Mouse (Mus musculus): ENCODE results near the gene Glt1d1. TPM values are rescaled to one million over a fixed set of nuclear protein-coding genes. Genes with fewer than 3 reads are reported as not detected.

Gene Glt1d1
- polyA plus RNA-seq, 1 experiment, result 2.5 TPM

DNA sequence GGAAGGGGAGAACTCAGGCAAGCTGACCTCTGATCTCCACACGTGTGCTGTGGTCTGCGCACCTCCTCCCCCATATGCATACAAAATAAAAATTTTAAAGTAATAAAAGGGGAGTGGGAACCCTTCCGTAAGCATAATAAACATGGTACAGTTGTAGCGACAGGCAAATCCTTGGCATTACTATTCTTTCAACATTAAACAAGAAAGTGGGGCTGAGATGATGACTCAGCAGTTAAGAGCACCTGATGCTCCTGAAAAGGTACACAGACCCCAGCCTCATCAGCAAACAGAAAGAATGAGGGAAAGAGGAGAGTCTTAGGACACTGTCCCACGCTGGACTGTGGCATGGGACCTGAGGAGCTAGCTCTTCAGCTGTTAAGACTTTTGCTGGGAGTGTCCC, 29.1 kb upstream of the Glt1d1 start:
- 89% methylated on average over 5 of the region's 5 CpGs for WGBS
- Histone ChIP-seq H3K27me3 (replicated peaks; ENCODE audit: control insufficient read depth, insufficient read depth, low read length) (no peaks in the 10 kb centered on the region), H3K4me3 (ENCODE audit: insufficient read depth, low read depth, low read length) (no peak overlapping the region), H3K4me1 (ENCODE audit: control insufficient read depth, insufficient read depth, low read length) (no peaks in the 10 kb centered on the region), H3K27ac (ENCODE audit: insufficient read depth, low read depth, low read length) (no peak overlapping the region), H3K36me3 (ENCODE audit: control insufficient read depth, insufficient read depth, low read length) (peaks cover 3% of the 10 kb centered on the region)
- TF ChIP-seq CTCF (conservative IDR thresholded peaks at IDR 0.05; ENCODE audit: insufficient read depth, insufficient read length, low read depth, low read length) (no peak), POLR2A (IDR thresholded peaks at IDR 0.05; ENCODE audit: low read depth, low read length) (no peak)
- no peak for DNase-seq

DNA sequence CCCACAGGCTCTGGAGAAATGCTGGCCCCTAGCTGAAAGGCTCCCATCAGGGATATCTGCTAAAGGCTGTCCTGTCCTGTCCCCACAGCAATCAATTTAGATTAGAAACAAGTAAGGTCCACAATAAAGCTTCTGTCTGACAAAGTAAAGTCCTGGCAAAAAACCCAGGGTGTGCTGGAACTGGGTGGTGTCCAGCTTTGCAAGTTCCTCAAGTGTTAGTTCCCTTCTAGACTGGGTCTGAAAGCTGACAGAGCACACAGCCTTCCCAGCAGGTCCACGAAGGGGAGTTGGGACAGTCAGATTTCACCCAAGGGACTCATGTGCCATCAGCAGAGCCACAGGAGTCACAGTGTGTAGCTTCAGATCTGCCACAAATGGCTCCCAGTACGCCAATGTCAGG, 24.6 kb upstream of the Glt1d1 start:
- TF ChIP-seq CTCF (conservative IDR thresholded peaks at IDR 0.05; ENCODE audit: insufficient read depth, insufficient read length, low read depth, low read length), result no peak
- no peak for TF ChIP-seq POLR2A (IDR thresholded peaks at IDR 0.05; ENCODE audit: low read depth, low read length)
- Histone ChIP-seq H3K27ac (ENCODE audit: insufficient read depth, low read depth, low read length) (no peak overlapping the region), H3K4me3 (ENCODE audit: insufficient read depth, low read depth, low read length) (no peak overlapping the region), H3K27me3 (replicated peaks; ENCODE audit: control insufficient read depth, insufficient read depth, low read length) (no peaks in the 10 kb centered on the region), H3K4me1 (ENCODE audit: control insufficient read depth, insufficient read depth, low read length) (peaks cover 16% of the 10 kb centered on the region), H3K36me3 (ENCODE audit: control insufficient read depth, insufficient read depth, low read length) (0 out of 2 replicates have a peak, but pooled peaks cover 1% of the 10 kb centered on the region)
- 85% methylated on average over 2 of the region's 2 CpGs for WGBS
- no peak for DNase-seq

DNA sequence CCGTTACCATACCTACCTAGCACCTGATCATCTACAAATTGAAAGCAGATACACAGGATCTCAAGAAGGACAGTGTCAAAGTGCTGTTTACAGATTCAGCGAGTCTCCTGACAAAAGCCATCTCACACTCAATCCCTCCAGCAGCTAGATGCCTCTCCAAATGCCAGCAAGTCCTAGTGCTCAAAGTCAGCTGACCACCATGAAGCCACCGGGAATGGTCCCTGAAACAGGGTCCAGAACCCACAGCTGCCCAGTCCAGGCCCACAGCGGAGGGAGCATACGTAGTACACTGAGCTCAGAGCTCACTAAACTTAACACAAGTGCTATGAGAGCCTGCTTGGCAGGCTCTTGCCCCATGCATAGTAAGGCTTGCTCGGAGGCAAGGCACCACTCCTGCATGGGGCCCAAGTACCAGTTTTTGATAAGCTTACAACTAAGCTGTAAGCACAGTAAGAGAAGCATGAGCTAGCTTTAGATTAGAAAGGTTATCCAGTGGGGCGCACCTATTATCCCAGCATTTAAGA, 22.8 kb upstream of the Glt1d1 start:
- Histone ChIP-seq H3K4me3 (ENCODE audit: insufficient read depth, low read depth, low read length) (no peak overlapping the region), H3K27ac (ENCODE audit: insufficient read depth, low read depth, low read length) (no peak overlapping the region), H3K4me1 (ENCODE audit: control insufficient read depth, insufficient read depth, low read length) (peaks cover 16% of the 10 kb centered on the region), H3K36me3 (ENCODE audit: control insufficient read depth, insufficient read depth, low read length) (no peaks in the 10 kb centered on the region), H3K27me3 (replicated peaks; ENCODE audit: control insufficient read depth, insufficient read depth, low read length) (no peaks in the 10 kb centered on the region)
- no peak for DNase-seq
- WGBS, result 82% methylated on average over 7 of the region's 7 CpGs
- TF ChIP-seq POLR2A (IDR thresholded peaks at IDR 0.05; ENCODE audit: low read depth, low read length), result no peak
- no peak for TF ChIP-seq CTCF (conservative IDR thresholded peaks at IDR 0.05; ENCODE audit: insufficient read depth, insufficient read length, low read depth, low read length)

DNA sequence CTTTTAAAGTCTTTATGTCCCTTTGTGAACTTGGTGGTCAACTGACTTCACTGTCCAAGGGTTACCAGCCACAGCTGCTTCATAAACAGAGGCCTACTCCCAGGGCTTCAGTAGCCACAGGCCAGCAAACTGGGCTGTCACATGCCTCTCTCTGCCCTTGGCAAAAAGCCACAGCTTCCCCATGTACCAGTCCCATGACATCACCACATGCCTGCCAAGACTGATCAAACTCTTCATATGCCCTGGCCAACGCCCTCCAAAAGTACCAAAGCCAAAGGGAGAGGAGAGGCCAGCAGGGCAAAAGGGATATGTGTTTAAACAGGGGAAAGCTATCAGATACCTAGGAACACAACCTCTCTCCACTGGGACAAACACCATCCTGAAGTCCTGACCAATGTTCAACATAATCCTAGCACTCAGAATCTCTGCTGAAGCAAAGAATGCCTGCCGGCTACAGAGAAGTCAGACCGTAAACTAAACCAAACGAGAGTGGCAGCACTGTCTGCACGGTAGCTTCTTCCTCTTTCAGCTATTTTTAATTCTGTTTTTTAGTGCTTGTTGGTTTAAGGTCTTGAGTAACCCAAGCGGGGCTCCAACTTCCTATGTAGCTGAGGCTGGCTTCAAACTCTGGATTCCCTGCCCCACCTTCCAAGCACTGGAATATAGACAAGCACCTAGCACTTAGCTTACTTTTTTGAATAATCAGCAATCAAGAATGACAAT, 21.1 kb upstream of the Glt1d1 start:
- TF ChIP-seq POLR2A (IDR thresholded peaks at IDR 0.05; ENCODE audit: low read depth, low read length), result no peak
- no peak for TF ChIP-seq CTCF (conservative IDR thresholded peaks at IDR 0.05; ENCODE audit: insufficient read depth, insufficient read length, low read depth, low read length)
- Histone ChIP-seq H3K4me3 (ENCODE audit: insufficient read depth, low read depth, low read length) (no peak overlapping the region), H3K27ac (ENCODE audit: insufficient read depth, low read depth, low read length) (peak overlapping the region; percentile 64; the same call in 1 of the 2 replicates), H3K27me3 (replicated peaks; ENCODE audit: control insufficient read depth, insufficient read depth, low read length) (no peaks in the 10 kb centered on the region), H3K36me3 (ENCODE audit: control insufficient read depth, insufficient read depth, low read length) (no peaks in the 10 kb centered on the region), H3K4me1 (ENCODE audit: control insufficient read depth, insufficient read depth, low read length) (peaks cover 21% of the 10 kb centered on the region)
- 40% methylated on average over 6 of the region's 6 CpGs for WGBS
- peak; percentile 93 for DNase-seq

DNA sequence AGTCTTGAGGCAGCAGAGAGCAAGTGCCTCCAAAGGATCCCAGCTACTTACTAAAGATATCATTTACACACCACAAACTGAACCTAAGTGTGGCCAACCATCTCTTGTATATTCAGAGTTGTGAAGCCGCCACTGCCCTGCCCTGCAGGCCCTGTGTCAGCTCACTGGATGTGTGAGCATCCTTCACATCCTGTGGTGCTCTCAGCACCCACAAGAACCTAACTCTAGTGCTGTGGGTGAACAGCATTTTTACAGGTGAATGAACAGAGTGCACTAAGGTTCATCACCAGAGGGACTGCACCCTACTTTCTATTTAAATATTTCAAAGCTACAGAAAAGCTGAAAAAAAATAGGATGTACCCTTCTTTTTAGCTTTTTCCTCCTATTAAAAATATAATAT, 20.2 kb upstream of the Glt1d1 start:
- 70% methylated on average over 1 of the region's 1 CpGs for WGBS
- Histone ChIP-seq H3K4me3 (ENCODE audit: insufficient read depth, low read depth, low read length) (no peak overlapping the region), H3K27ac (ENCODE audit: insufficient read depth, low read depth, low read length) (peak overlapping the region; percentile 15; the same call in 1 of the 2 replicates), H3K4me1 (ENCODE audit: control insufficient read depth, insufficient read depth, low read length) (peaks cover 26% of the 10 kb centered on the region), H3K27me3 (replicated peaks; ENCODE audit: control insufficient read depth, insufficient read depth, low read length) (no peaks in the 10 kb centered on the region), H3K36me3 (ENCODE audit: control insufficient read depth, insufficient read depth, low read length) (no peaks in the 10 kb centered on the region)
- DNase-seq, result no peak
- TF ChIP-seq POLR2A (IDR thresholded peaks at IDR 0.05; ENCODE audit: low read depth, low read length) (no peak), CTCF (conservative IDR thresholded peaks at IDR 0.05; ENCODE audit: insufficient read depth, insufficient read length, low read depth, low read length) (no peak)

DNA sequence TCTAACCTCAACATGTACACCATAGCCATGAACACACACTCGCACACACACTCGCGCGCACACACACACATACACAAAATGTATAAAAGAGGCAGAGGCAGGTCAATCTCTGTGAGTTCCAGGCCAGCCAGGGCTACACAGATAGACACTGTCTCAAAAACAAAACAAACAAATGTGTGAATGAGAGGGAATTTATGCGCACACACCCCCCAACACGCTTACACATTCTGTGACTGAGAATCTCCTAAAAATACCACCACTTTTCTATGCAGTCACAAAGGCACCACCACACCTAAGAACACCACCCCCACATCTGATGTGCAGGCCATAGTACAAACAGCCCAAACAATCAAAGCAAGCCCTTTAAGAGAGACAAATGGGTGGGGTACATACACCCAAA, 19.7 kb upstream of the Glt1d1 start:
- peaks cover 26% of the 10 kb centered on the region for H3K4me1 ChIP-seq (ENCODE audit: control insufficient read depth, insufficient read depth, low read length)
- no peaks in the 10 kb centered on the region for H3K36me3 ChIP-seq (ENCODE audit: control insufficient read depth, insufficient read depth, low read length)
- TF ChIP-seq POLR2A (IDR thresholded peaks at IDR 0.05; ENCODE audit: low read depth, low read length) (no peak), CTCF (conservative IDR thresholded peaks at IDR 0.05; ENCODE audit: insufficient read depth, insufficient read length, low read depth, low read length) (no peak)
- no peak overlapping the region for H3K4me3 ChIP-seq (ENCODE audit: insufficient read depth, low read depth, low read length)
- WGBS, result 95% methylated on average over 6 of the region's 6 CpGs
- no peak for DNase-seq
- H3K27ac ChIP-seq (ENCODE audit: insufficient read depth, low read depth, low read length), result no peak overlapping the region
- H3K27me3 ChIP-seq (replicated peaks; ENCODE audit: control insufficient read depth, insufficient read depth, low read length), result no peaks in the 10 kb centered on the region

DNA sequence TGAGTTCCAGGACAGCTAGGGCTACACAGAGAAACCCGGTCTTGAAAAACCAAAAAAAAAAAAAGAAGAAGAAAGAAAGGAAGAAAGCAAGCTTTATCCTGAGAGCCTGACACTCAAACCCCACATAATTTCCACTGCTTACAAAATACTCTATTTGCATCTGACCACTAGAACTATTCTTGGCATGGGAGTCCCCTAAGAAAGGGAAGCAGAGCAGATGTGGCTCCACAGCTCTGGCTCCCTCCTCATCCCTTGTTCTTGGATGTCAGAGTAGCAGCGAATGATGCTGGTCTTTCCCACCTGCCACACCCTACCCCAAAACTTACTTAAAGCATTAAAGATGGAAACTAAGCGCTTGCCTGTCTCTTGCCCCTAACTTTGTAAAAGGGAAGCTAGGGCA, 16.6 kb upstream of the Glt1d1 start:
- Histone ChIP-seq H3K27me3 (replicated peaks; ENCODE audit: control insufficient read depth, insufficient read depth, low read length) (no peaks in the 10 kb centered on the region), H3K27ac (ENCODE audit: insufficient read depth, low read depth, low read length) (no peak overlapping the region), H3K36me3 (ENCODE audit: control insufficient read depth, insufficient read depth, low read length) (no peaks in the 10 kb centered on the region), H3K4me3 (ENCODE audit: insufficient read depth, low read depth, low read length) (peak overlapping the region; percentile 6; the same call in 1 of the 2 replicates), H3K4me1 (ENCODE audit: control insufficient read depth, insufficient read depth, low read length) (peaks cover 24% of the 10 kb centered on the region)
- 76% methylated on average over 3 of the region's 3 CpGs for WGBS
- no peak for DNase-seq
- TF ChIP-seq CTCF (conservative IDR thresholded peaks at IDR 0.05; ENCODE audit: insufficient read depth, insufficient read length, low read depth, low read length) (no peak), POLR2A (IDR thresholded peaks at IDR 0.05; ENCODE audit: low read depth, low read length) (no peak)

All from kidney, adult 2 months (tissue).